In the genomic region with DNA sequence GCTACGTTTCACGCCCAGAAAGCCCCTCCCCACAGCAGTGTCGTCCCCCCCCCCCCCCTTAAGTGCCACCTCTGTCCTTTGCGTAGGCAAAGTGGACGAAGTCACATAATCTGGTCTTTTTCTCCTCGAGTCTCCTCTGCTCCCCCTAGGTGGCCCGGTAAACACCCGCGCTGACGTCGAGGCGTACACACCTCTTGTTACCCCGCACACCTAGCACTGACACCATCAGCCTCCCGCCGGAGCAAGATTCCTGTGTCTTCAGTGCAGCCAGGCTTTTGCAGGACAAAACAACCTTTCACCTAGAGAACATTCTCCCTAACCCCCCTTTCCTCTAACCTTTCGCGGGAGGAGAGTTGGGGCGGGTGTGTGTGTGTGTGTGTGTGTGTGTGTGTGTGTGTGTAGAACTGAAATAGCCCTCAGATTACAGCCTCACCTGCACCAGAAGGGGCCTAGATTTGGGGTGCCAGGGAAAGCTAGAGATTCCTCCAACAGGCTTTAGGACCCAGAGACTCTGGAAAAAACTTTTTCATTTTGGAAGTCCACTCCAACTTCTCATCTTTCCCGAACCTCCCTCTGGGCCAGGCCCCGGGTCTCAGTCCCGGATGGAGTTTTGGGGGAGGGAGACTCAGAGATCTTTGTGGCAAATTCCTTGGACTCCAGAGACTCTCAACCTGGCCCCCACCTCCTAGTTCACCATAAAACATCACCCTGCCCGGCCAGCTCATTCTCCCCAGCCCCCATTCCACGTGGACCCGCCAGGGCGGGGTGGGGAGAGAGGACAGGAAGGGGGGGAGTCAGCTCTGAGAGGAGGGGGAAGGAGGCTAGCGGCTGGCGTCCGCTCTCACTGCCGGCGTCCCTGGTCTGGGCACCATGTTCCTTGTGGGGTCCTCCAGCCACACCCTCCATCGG, we compare ENCODE assay signal across 8 mouse cellular contexts. TPM values are rescaled to one million over a fixed set of nuclear protein-coding genes. Genes with fewer than 3 reads are reported as not detected.
DNase-seq lines count a peak whose midpoint lies in the region; ATAC-seq lines count a peak whose summit lies in the region.

A gene (plus strand): TSS at position 784 of the 909 bp plus-strand sequence.

- H3K4me2 ChIP-seq in forebrain, embryonic 13.5 days = peak within 1 kb of the TSS; percentile 67
- H3K4me2 ChIP-seq in limb, embryonic 15.5 days = peak within 1 kb of the TSS; percentile 69
- H3K4me2 ChIP-seq in neural tube, embryonic 11.5 days (ENCODE audit: low read depth) = peak within 1 kb of the TSS; percentile 69

- peaks cover 33% of the 10 kb centered on the region for H3K4me1 ChIP-seq in forebrain, embryonic 13.5 days
- H3K4me1 ChIP-seq in limb, embryonic 15.5 days = peaks cover 44% of the 10 kb centered on the region
- H3K4me1 ChIP-seq in neural tube, embryonic 11.5 days (ENCODE audit: control insufficient read depth, insufficient read depth, low read length) = 0 out of 2 replicates have a peak, but pooled peaks cover 7% of the 10 kb centered on the region

- intact Hi-C loops in heart, postnatal 25 days (cut with DNase I) = no loop called here

- WGBS in forebrain, embryonic 13.5 days = under 1% methylated on average over 31 of the region's 31 CpGs
- under 1% methylated on average over 31 of the region's 31 CpGs for WGBS in limb, embryonic 15.5 days
- 2% methylated on average over 30 of the region's 31 CpGs for WGBS in neural tube, embryonic 11.5 days

- peak; percentile 37; the same call in 1 of the 2 replicates for ATAC-seq in forebrain, embryonic 13.5 days
- peak; percentile 69 for ATAC-seq in limb, embryonic 15.5 days (ENCODE audit: insufficient number of reproducible peaks, low FRiP score, low TSS enrichment, low read depth)
- ATAC-seq in neural tube, embryonic 11.5 days (ENCODE audit: insufficient read depth, low FRiP score, low TSS enrichment) = 0 out of 2 replicates have a peak, but pooled peaks have one; percentile 16
- no peak for ATAC-seq in erythroid progenitor cell, adult 5-6 weeks (replicated peaks; ENCODE audit: low FRiP score, poor library complexity, severe bottlenecking)

- peak; percentile 57 for DNase-seq in cerebellum, adult 11-12 months
- no peak for DNase-seq in cerebellum, postnatal 14 days
- peak; percentile 85 for DNase-seq in adipocyte (ENCODE audit: low spot score)
- DNase-seq in heart, postnatal 25 days (ENCODE audit: low spot score) = peak; percentile 66
- DNase-seq in neural tube, embryonic 11.5 days (ENCODE audit: low spot score) = peak; percentile 67

- H3K27me3 ChIP-seq in forebrain, embryonic 13.5 days = peaks cover 34% of the 10 kb centered on the region
- H3K27me3 ChIP-seq in limb, embryonic 15.5 days = no peaks in the 10 kb centered on the region
- H3K27me3 ChIP-seq in neural tube, embryonic 11.5 days (ENCODE audit: control insufficient read depth, insufficient read depth, low read length) = peaks cover 8% of the 10 kb centered on the region; the same call in 1 of the 2 replicates

- no peaks in the 10 kb centered on the region for H3K36me3 ChIP-seq in forebrain, embryonic 13.5 days (ENCODE audit: poor library complexity, severe bottlenecking)
- H3K36me3 ChIP-seq in limb, embryonic 15.5 days = peaks cover 11% of the 10 kb centered on the region
- H3K36me3 ChIP-seq in neural tube, embryonic 11.5 days (ENCODE audit: control insufficient read depth, insufficient read depth, low read length) = no peaks in the 10 kb centered on the region

- H3K9ac ChIP-seq in forebrain, embryonic 13.5 days = peak within 1 kb of the TSS; percentile 74
- H3K9ac ChIP-seq in limb, embryonic 15.5 days = peak within 1 kb of the TSS; percentile 74
- peak within 1 kb of the TSS; percentile 73 for H3K9ac ChIP-seq in neural tube, embryonic 11.5 days (ENCODE audit: low read length)

- H3K4me3 ChIP-seq in forebrain, embryonic 13.5 days = peak within 1 kb of the TSS; percentile 55
- peak within 1 kb of the TSS; percentile 84 for H3K4me3 ChIP-seq in limb, embryonic 15.5 days
- H3K4me3 ChIP-seq in neural tube, embryonic 11.5 days (ENCODE audit: low read depth, low read length) = peak within 1 kb of the TSS; percentile 61

- 0 out of 2 replicates have a peak within 1 kb of the TSS, but pooled peaks have one; percentile 27 for H3K27ac ChIP-seq in forebrain, embryonic 13.5 days
- H3K27ac ChIP-seq in limb, embryonic 15.5 days = peak within 1 kb of the TSS; percentile 99
- H3K27ac ChIP-seq in neural tube, embryonic 11.5 days (ENCODE audit: low read depth, low read length) = peak within 1 kb of the TSS; percentile 62; the same call in 1 of the 2 replicates

- no peaks in the 10 kb centered on the region for H3K9me3 ChIP-seq in forebrain, embryonic 13.5 days (replicated peaks)
- H3K9me3 ChIP-seq in limb, embryonic 15.5 days = no peaks in the 10 kb centered on the region
- no peaks in the 10 kb centered on the region for H3K9me3 ChIP-seq in neural tube, embryonic 11.5 days (ENCODE audit: control insufficient read depth, low read length)

RNA-seq across cellular contexts. Expression of the gene that starts here (rescaled TPM):
- polyA plus RNA-seq in forebrain, embryonic 13.5 days (2015; fragmentation: Nextera tagmentation; extraction: Ambion mirVana) = 15.5 and 16.3 TPM in 2 replicates
- 10 to 100 TPM; 12.2 to 14.4 TPM for total RNA-seq in heart, postnatal 25 days (2021)
- polyA plus RNA-seq in limb, embryonic 15.5 days (2015; fragmentation: Nextera tagmentation; extraction: Ambion mirVana) = 210 and 239 TPM in 2 replicates
- 47.7 and 49.4 TPM in 2 replicates for polyA plus RNA-seq in neural tube, embryonic 11.5 days (2014; fragmentation: Nextera tagmentation; extraction: Ambion mirVana)
- not detected in 2 replicates for total RNA-seq in erythroid progenitor cell, adult 5-6 weeks (2015; ENCODE audit: low replicate concordance)
- not detected in 2 replicates for total RNA-seq in erythroid progenitor cell, adult 5-6 weeks (2017; ENCODE audit: low replicate concordance)

Comparison
In these comparisons a context has a peak if more than half of its experiments do, and no peak if none do; other contexts are left out.
1. RNA of the gene that starts here (total RNA-seq): 12.2 to 14.4 TPM in heart, postnatal 25 days; not detected in erythroid progenitor cell, adult 5-6 weeks; every median in the first group is over 10 times any median in the second.
2. DNase-seq: peak in cerebellum, adult 11-12 months (single experiment), adipocyte (single experiment), heart, postnatal 25 days (single experiment) and neural tube, embryonic 11.5 days (single experiment); none in cerebellum, postnatal 14 days (0 of 2).
3. H3K27ac ChIP-seq: peak in every context shown above with its lines; median percentile 99 in limb, embryonic 15.5 days; 62 in neural tube, embryonic 11.5 days; 27 in forebrain, embryonic 13.5 days.
4. Peak in every context shown above with its lines, with median percentiles within 50 percentile points of each other: H3K4me2 ChIP-seq, H3K4me3 ChIP-seq and H3K9ac ChIP-seq.